ENCODE assay signal across 8 mouse cellular contexts in genomic region chr1:133131561-133131905, GRCm38 (mm10). TPM values are rescaled to one million over a fixed set of nuclear protein-coding genes. Genes with fewer than 3 reads are reported as not detected.
A peak's percentile ranks its signal among the peaks of the same experiment; 100 is the strongest.
DNase-seq lines count a peak whose midpoint lies in the region; ATAC-seq and TF ChIP-seq lines count a peak whose summit lies in the region.

No protein-coding gene starts in this region.

- H3K27me3 ChIP-seq in embryonic facial prominence, embryonic 10.5 days (replicated peaks; ENCODE audit: low read depth, poor library complexity, severe bottlenecking), result no peaks in the 10 kb centered on the region
- no peaks in the 10 kb centered on the region for H3K27me3 ChIP-seq in intestine, embryonic 16.5 days (replicated peaks; ENCODE audit: control insufficient read depth, insufficient read depth, low read length)

- ATAC-seq in intestine, embryonic 16.5 days, result no peak
- ATAC-seq in monocyte, adult 5-6 weeks (replicated peaks; ENCODE audit: insufficient number of reproducible peaks, low FRiP score, low TSS enrichment, poor library complexity, severe bottlenecking), result 0 out of 2 replicates have a peak, but pooled peaks have one; percentile 1

- peak overlapping the region; percentile 80 for H3K4me3 ChIP-seq in layer of hippocampus, adult 2 months
- peak overlapping the region; percentile 78 for H3K4me3 ChIP-seq in embryonic facial prominence, embryonic 10.5 days
- peak overlapping the region; percentile 98 for H3K4me3 ChIP-seq in intestine, embryonic 16.5 days (ENCODE audit: low read length)

- peaks cover 40% of the 10 kb centered on the region for H3K36me3 ChIP-seq in embryonic facial prominence, embryonic 10.5 days (replicated peaks)
- H3K36me3 ChIP-seq in intestine, embryonic 16.5 days (ENCODE audit: control insufficient read depth, insufficient read depth, low read length), result no peaks in the 10 kb centered on the region

- H3K4me1 ChIP-seq in embryonic facial prominence, embryonic 10.5 days, result peaks cover 57% of the 10 kb centered on the region
- peaks cover 12% of the 10 kb centered on the region for H3K4me1 ChIP-seq in intestine, embryonic 16.5 days (ENCODE audit: control insufficient read depth, insufficient read depth, low read length)

- peak overlapping the region; percentile 100 for H3K9ac ChIP-seq in intestine, embryonic 16.5 days (ENCODE audit: low read depth, low read length)

- TF ChIP-seq CTCF in layer of hippocampus, adult 2 months (conservative IDR thresholded peaks at IDR 0.05), result no peak

- WGBS in embryonic facial prominence, embryonic 10.5 days, result under 1% methylated on average over 35 of the region's 35 CpGs
- WGBS in intestine, embryonic 16.5 days, result 1% methylated on average over 35 of the region's 35 CpGs

- peak overlapping the region; percentile 97 for H3K27ac ChIP-seq in layer of hippocampus, adult 2 months
- H3K27ac ChIP-seq in embryonic facial prominence, embryonic 10.5 days (replicated peaks), result peak overlapping the region; percentile 97
- H3K27ac ChIP-seq in intestine, embryonic 16.5 days (ENCODE audit: low read length), result peak overlapping the region; percentile 99

- no peaks in the 10 kb centered on the region for H3K9me3 ChIP-seq in embryonic facial prominence, embryonic 10.5 days
- no peaks in the 10 kb centered on the region for H3K9me3 ChIP-seq in intestine, embryonic 16.5 days (ENCODE audit: control insufficient read depth, low read length)

- DNase-seq in layer of hippocampus, adult 2 months (ENCODE audit: low spot score in 2 of 2), result no peak
- no peak for DNase-seq in layer of hippocampus, postnatal 36 days
- no peak for DNase-seq in embryonic facial prominence, embryonic 10.5 days (ENCODE audit: low spot score)
- no peak for DNase-seq in Muller cell, postnatal 12 days (ENCODE audit: inconsistent ontology term)
- DNase-seq in cerebellum, adult 11-12 months, result no peak
- DNase-seq in thymus, postnatal 0 days (ENCODE audit: low spot score), result no peak

- H3K4me2 ChIP-seq in intestine, embryonic 16.5 days (ENCODE audit: low read depth, low read length), result peak overlapping the region; percentile 93

RNA-seq across cellular contexts. Expression of gene Ppp1r15b, which starts 0.6 kb away (rescaled TPM):
- total RNA-seq in layer of hippocampus, adult 2 months (2021), result 10 to 100 TPM; 38.5 to 39.8 TPM
- total RNA-seq in layer of hippocampus, postnatal 36 days (2021), result 10 to 100 TPM; 42.5 to 44.2 TPM
- polyA plus RNA-seq in embryonic facial prominence, embryonic 10.5 days (2016; fragmentation: Nextera tagmentation; extraction: Ambion mirVana), result 49.4 and 57.3 TPM in 2 replicates
- polyA plus RNA-seq in intestine, embryonic 16.5 days (2015; fragmentation: Nextera tagmentation; extraction: Ambion mirVana), result 48.0 and 53.7 TPM in 2 replicates
- total RNA-seq in monocyte, adult 5-6 weeks (2017), result 173 to 191 TPM (median 177 TPM) in 3 replicates
- 32.4 and 34.2 TPM in 2 replicates for polyA plus RNA-seq in thymus, postnatal 0 days (2015; fragmentation: Nextera tagmentation; extraction: Ambion mirVana)

RNA-seq across cellular contexts. Expression of gene Plekha6, which starts 32.5 kb away (rescaled TPM):
- total RNA-seq in layer of hippocampus, adult 2 months (2021), result 10 to 100 TPM; 47.6 to 55.0 TPM
- 10 to 100 TPM; 48.4 to 51.8 TPM for total RNA-seq in layer of hippocampus, postnatal 36 days (2021)
- polyA plus RNA-seq in embryonic facial prominence, embryonic 10.5 days (2016; fragmentation: Nextera tagmentation; extraction: Ambion mirVana), result 3.4 and 3.7 TPM in 2 replicates
- polyA plus RNA-seq in intestine, embryonic 16.5 days (2015; fragmentation: Nextera tagmentation; extraction: Ambion mirVana), result 10.6 and 11.0 TPM in 2 replicates
- 5.7 to 6.3 TPM (median 5.7 TPM) in 3 replicates for total RNA-seq in monocyte, adult 5-6 weeks (2017)
- 0.28 and 0.44 TPM in 2 replicates for polyA plus RNA-seq in thymus, postnatal 0 days (2015; fragmentation: Nextera tagmentation; extraction: Ambion mirVana)
